Mouse (Mus musculus) lung, postnatal 36 days (tissue): ENCODE measurements around the gene Plekha6.

ENCODE experiments used
- DNase-seq: peaks from one replicate; pipeline ENCODE4 v3.0.0; 2022; ENCODE audit warnings: mixed read lengths

Plekha6 gene

GRCm38 (mm10) chr1:133217031-133217430 lies 53.0 kb downstream of the Plekha6 start:
- no peak for DNase-seq

GRCm38 (mm10) chr1:133219106-133219505 lies 55.1 kb downstream of the Plekha6 start:
- no peak for DNase-seq

DNA sequence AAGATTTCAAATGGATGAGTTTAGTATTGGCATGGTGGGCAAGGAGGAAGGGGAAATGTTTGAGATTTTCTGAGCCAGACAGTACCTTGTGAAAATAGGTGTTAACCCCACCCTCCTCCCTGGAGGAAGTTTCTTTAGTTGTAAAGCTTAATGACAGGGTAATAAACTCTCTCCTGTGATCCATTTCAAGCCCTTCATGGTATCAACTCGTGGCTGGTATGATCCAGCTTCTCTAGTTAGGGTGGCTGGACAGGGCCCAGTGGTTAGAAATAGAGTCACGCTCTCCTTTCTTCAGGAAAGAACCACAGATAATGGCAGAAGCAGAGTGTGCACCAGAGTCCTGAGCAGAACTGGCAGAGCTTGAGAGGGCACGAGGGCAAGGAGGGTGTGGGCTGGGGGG lies 57.4 kb downstream of the Plekha6 start:
- no peak for DNase-seq

DNA sequence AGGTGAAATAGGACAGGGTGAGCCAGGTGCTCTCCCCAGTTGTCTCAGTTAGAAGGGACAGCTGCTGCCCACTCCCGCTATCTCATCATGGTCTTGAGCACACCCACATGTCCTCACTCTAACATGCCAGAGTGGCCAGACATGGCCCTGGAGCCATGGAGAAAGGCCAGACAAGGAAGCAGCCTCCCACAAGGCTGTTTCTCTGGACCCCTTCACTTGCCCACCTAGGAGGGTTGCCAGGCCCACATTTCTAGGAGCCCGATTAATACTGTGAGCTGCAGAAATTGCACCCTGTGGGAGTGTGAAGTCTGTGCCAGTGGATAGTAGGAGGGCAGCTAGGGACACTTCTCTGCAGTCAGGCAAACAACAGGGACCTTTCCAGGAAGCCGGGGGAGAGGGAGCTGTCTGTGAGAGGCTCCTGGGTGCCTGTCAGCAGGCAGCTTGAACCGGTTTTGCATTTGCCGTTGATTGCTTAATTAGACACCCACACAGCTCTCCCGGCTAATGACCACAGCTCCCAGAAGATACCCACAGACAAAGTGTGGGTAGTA lies 58.5 kb downstream of the Plekha6 start:
- peak; percentile 45 for DNase-seq

DNA sequence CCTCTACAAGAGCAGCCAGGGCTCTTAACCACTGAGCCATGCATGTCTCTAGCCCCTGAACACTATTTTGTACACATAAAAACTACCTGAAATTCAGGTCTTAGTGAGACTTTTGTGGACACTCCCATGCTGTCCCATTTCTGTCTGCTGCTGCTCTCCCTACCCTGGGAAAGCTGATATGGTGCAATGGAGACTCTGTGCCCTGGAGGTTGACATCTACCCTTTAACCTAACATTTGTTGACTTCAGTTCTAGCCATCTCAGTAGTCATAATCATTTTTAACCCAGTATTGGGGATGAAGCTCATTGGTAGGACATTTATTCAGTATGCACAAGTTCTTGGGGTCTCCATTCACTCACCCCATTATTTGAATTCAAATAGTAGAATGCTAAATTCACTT lies 60.7 kb downstream of the Plekha6 start:
- DNase-seq, result no peak

DNA sequence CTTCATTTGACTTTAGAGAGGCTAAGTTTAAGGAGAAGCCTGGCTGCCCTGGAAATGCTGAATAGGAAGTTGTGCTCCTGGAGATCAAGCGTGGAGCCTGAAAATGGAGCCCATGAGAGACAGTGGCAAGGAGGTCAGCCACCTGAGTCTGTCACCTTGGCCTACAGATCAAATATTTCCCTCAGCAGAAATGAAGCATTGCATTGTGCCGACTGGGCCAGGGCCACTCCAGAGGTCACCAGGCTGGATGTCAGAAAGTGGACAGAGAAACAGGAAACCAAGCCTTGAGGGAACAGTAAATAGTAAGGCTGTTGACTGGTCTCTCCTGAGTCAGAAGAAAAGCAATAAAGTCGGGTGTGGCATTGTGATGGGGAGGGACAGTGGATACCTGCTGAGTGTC lies 61.1 kb downstream of the Plekha6 start:
- no peak for DNase-seq

DNA sequence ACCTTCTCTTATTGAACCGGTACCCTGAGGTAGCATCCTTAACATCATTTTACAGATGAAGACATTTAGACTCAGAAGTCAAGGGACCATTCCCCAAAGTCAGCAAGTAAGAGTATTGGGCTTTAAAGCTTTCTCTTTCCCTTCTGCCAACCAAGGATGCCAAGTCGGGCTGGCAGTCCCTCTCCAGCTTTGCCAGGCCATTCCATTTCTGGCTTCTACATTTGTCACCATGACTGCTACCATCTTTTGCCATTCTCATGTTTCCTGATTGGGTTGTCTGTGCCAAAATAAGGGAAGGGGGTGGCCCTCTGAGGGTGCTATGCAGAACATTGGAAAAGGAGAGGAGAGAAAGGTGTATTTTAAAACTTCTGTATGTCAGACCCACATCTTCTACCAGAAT lies 61.6 kb downstream of the Plekha6 start:
- DNase-seq, result no peak

DNA sequence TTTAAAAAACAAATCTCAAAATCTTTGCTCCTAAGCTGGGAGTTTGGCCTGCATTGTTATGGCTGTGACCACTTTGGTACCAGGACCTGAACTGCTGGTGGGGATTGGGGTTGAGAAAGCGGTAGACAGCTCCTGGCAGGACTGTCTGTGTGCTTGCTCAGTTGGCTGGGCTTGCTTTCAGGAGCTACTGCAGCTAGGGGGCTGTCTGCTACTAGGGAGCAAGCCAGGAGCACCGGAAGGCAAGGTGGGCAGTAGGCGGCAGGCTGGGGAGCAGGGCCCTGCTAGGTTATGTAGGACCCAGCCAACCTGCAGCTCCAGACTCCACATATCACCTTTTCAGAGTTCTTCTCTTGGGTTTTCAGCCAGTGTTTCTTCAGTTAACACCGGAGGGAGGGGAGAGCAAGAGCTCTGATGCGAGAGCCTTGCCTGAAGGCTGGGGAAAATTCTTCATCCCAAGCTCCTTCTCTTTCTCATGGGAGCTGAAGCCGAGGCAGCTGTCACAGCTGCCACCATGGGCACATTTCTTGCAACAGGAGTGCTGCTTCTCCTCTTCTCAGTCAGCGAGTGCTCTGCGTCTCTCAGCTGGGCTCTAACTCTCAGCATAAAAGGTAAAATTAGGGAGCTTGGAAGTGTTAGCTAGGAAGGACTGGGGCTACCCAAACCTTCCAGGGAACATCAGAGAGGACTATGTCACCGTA lies 62.1 kb downstream of the Plekha6 start:
- peak; percentile 70 for DNase-seq

GRCm38 (mm10) chr1:133226928-133227327 lies 62.9 kb downstream of the Plekha6 start:
- DNase-seq, result peak; percentile 84

- no peak for DNase-seq
Measured at GRCm38 (mm10) chr1:133227378-133227777, 63.4 kb downstream of the Plekha6 start.

DNA sequence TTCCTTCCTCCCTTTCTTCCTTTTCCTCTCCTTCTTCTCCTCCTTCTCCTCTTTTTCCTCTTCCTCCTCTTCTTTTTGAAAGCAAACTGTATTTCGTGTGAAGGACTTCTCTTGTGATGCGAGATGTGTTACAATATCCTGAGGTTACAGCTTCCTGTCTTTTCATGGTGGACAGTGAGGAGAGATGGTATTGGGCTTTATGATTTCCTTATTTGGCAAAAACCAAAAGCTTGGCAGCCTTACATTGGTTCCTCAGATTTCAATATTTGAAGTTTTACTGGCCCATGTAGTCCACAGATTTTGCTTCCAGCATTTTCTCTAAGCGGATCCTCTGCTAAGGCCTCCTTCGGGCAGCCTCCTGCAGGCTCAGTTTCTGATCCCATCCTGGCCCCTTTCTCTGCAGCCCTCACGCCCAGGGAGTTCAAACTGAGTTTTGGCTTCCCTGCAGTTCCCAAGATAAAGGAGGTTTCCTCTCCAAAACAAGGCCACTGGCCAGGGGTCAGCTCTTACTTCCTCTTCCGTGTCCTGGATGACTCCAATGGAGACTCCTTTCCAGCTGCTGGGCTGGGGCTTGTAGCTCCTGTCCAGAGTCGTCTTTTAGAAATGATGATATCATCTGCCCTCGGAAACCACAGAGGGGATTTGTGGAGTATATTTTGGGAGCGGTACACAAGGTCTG lies 64.9 kb downstream of the Plekha6 start:
- no peak for DNase-seq

- DNase-seq, result peak; percentile 58
Measured at GRCm38 (mm10) chr1:133231523-133232193, 67.6 kb downstream of the Plekha6 start.

DNA sequence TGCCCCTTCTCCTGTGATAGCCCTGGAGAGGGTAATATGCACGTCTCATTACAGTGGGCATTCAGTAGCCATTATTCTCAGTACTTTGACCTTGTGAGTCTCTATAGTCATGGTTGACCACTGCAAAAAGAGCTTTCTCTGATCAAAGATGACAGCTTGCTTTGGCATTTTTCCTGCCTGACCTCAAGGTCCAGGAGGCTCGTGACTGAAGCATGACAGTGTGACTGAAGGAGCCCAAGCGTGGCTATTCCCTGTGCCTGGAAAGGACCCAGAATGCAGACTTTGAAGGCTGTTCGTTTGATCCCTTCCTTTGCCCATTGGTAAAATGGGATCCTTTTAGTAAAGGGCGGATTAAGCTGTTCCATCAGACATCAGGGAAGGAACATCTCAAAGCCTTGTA lies 71.9 kb downstream of the Plekha6 start:
- peak; percentile 49 for DNase-seq

GRCm38 (mm10) chr1:133236693-133237440 lies 72.9 kb downstream of the Plekha6 start:
- DNase-seq, result peak; percentile 80

DNA sequence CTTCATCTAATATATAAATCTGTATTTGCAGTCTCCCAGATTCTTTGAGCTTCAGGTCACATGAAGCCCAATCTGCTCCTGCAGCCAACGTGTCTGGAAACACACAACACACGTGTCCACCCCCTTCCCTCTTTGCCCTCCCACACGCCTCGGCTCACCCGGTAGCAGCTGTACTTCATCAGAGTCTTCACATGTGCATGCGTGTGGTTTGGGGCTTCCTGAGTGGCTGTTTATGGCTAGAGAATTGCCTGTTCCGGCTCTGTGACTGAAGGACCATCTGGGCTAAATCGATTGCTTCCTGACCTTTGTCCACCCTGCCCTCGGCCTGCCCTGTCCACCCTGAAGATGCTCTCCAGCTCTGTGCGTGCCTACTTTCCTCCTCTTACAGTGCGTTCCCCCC lies 73.7 kb downstream of the Plekha6 start:
- DNase-seq, result peak; percentile 77

GRCm38 (mm10) chr1:133239121-133239812 lies 75.3 kb downstream of the Plekha6 start:
- peak; percentile 46 for DNase-seq

DNA sequence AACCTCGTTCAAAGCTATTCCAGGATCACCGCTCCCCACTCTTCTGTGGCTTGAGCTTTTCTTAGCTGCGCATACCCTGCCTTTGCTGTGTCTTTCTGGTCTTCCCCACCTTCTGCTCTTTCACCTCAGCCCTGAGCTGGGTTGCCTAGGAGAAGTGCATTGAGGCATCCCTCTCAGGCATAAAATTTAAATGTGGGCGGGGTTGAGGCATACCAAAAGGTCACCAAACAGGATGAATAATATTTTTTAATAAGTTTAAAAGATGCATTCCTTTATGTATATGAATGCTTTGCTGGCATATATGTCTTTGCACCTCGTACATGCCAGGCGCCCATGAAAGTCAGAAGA lies 75.8 kb downstream of the Plekha6 start:
- no peak for DNase-seq

DNA sequence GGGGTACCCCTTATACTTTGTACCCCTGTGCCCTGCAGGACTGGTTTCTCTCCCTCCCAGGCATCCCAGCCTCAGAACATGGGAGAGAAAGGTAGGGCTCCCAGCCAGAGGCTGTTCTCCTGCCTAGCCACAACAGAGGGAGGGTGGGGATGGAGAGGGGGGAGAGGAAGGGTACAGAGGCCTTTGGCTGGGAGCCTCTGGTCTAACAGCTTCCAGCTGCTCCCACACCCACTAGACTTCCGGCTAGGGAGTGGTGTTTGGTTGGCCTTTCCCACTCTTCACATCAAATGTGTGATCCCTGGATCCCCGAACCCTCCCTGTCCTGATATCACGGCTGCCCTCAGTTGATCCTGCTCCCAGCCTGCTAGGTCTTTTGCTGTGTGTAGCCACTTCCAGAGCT lies 76.9 kb downstream of the Plekha6 start:
- peak; percentile 68 for DNase-seq

DNA sequence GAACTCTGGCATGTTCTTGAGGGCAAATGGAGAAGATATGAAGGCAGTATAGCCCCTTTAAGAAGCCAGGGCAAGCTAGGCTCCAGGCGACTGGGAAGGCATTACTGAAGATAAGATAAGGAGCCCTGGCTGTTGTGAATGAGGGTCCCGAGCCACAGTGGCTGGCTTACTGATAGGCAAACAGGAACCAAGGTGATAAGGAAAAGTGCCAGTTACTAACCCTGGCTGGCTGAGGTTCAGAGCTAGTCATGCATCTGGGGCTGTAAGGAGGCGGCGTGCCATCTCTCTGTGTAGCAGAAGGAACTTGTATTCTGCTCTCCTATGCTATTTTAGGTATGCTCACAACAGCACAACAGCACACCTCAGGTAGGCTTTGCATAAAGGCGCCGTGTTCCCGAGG lies 80.7 kb downstream of the Plekha6 start:
- DNase-seq, result no peak

DNA sequence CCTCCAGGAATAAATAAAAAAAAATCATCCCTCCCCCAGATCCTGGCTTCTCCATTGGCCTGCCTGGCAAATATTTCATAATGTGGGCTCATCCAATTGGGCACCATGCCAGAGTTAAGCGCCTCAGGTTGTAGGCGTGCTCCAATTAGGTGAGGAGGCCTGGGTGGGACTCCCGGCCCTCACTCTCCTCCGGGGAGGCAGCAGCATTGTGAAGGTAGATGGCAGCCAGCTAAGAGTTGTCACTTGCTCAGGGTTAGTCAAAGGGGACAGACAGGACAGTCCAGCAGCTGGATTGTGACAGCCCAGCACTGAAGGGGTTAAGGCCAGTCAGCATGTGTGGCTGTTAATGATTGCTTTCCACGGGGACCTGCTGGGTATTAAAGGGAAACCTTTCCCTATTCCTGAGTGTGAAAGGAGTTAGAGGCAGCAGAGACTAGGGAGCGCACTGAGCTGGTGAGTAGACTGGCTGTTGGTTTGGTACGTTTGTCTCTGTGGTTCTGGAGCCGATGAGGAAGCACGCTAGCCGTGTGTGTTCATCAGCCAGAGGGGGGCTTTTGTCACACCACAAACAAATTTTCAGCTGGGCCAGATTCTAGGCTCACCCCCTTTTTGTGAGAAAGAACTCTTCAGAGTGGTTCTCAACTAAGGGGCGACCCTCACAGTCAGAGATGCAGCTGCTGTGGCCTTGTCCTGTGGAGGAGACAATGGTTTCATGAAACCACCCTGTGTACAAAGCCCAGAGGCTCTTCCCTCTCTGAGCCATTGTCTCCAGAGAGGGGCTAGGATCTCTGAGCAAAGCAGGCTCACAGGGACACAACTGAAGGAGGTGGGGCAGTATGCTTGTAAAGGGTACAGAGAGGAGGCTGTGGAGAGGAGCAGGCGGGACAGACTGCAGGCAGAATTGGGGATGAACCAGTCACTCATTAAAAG lies 81.9 kb downstream of the Plekha6 start:
- DNase-seq, result peak; percentile 63

- no peak for DNase-seq
Measured at GRCm38 (mm10) chr1:133247189-133247588, 83.2 kb downstream of the Plekha6 start.
